Mouse (Mus musculus) limb, embryonic 10.5 days (tissue): ENCODE data around the gene Arf4. TPM values are rescaled to one million over a fixed set of nuclear protein-coding genes. Genes with fewer than 3 reads are reported as not detected.
A peak's percentile ranks its signal among the peaks of the same experiment; 100 is the strongest.

ENCODE experiments used
- DNase-seq: peaks from one replicate; pipeline ENCODE4 v3.0.0-alpha.2; 2017; ENCODE audit warnings: low spot score
- H3K27ac ChIP-seq: fragments of 300-500 bp; sonication (generic); 2 replicates; pipeline ENCODE4 v1.5.1; 2016; ENCODE audit warnings: mild to moderate bottlenecking
- H3K27me3 ChIP-seq: fragments of 300-500 bp; sonication (generic); 2 replicates; pipeline ENCODE4 v1.6.1; 2016; ENCODE audit warnings: low read depth, mild to moderate bottlenecking; ENCODE audit not compliant: poor library complexity, severe bottlenecking
- H3K36me3 ChIP-seq: fragments of 300-500 bp; sonication (generic); 2 replicates; pipeline ENCODE4 v1.6.1; 2016; ENCODE audit warnings: mild to moderate bottlenecking, moderate library complexity
- H3K4me1 ChIP-seq: fragments of 300-500 bp; sonication (generic); 2 replicates; pipeline ENCODE4 v1.6.1; 2016
- H3K4me3 ChIP-seq: fragments of 300-500 bp; sonication (generic); 2 replicates; pipeline ENCODE4 v1.5.1; 2016; ENCODE audit warnings: mild to moderate bottlenecking, moderate library complexity
- H3K9me3 ChIP-seq: fragments of 300-500 bp; sonication (generic); replicated peaks from 2 replicates; pipeline ENCODE4 v1.6.1; 2016; ENCODE audit warnings: mild to moderate bottlenecking
- WGBS: fragments of 180-500 bp; shearing (Covaris S2); methylation state at CpG from one replicate; pipeline ENCODE4 v1.1.7; 2016; 5-methylcytosine and 5-hydroxymethylcytosine counted together
- polyA plus RNA-seq: library from polyadenylated mRNA; unstranded; fragments of >200 nt; fragmentation: Nextera tagmentation; extraction: Ambion mirVana; gene quantifications from 2 replicates; pipeline ENCODE4 v1.2.1, GENCODE M21; 2016

The Arf4 gene
- polyA plus RNA-seq: 464 and 513 TPM in 2 replicates

DNA sequence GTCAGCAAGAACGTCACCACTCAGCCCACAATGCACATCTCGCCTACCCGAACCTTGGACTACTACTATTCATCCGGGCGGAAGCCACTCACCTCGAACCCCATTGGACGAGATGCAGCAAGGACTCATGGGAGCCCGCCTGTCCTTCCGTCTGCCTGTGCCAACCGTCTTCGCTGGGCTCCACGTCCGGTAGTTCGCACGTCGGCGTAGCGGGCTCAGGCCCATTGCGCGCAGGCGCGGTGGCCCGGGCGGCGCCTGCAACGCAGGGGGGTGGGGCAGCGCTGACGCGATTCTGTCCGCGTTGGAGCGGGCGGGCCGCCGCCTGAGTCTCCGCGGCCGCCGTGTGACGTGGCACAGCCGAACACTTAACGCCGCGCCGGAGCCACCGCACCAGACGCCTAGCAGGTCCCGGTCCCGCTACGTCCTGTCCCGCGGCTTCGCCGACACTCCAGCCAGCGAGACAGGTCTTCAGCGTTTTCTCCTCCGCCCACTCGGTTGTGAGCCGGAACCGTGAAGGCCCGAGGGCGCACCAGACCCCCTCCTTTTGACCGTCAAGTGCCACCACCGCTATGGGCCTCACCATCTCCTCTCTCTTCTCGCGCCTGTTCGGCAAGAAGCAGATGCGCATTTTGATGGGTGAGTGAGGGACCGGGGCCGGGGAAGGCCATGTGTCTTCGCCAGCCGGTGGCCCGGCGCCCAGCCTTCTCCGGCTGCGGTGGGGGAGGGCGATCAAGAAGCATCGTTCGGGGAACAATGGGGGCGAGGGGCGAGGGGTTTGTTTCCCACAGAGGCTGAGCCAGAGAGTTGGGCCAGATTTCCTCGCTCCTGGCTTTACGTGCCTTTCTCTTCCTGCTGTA is at the start of gene Arf4:
Arf4 (plus strand) TSS at position 224 of the 857 bp plus-strand sequence.
- Histone ChIP-seq H3K27me3 (no peaks in the 10 kb centered on the region), H3K9me3 (no peaks in the 10 kb centered on the region), H3K27ac (peak within 1 kb of the TSS; percentile 94), H3K36me3 (peaks cover 5% of the 10 kb centered on the region; the same call in 1 of the 2 replicates), H3K4me3 (peak within 1 kb of the TSS; percentile 86), H3K4me1 (peaks cover 15% of the 10 kb centered on the region)
- peak; percentile 96 for DNase-seq
- WGBS: under 1% methylated on average over 83 of the region's 83 CpGs

- Histone ChIP-seq H3K27me3 (no peaks in the 10 kb centered on the region), H3K27ac (no peak overlapping the region), H3K9me3 (no peaks in the 10 kb centered on the region), H3K36me3 (peaks cover 42% of the 10 kb centered on the region), H3K4me3 (no peak overlapping the region), H3K4me1 (no peaks in the 10 kb centered on the region)
- DNase-seq: no peak
These were observed 46.5 kb upstream of the Arf4 start for GRCm38 (mm10) chr14:26591353-26591752.

DNA sequence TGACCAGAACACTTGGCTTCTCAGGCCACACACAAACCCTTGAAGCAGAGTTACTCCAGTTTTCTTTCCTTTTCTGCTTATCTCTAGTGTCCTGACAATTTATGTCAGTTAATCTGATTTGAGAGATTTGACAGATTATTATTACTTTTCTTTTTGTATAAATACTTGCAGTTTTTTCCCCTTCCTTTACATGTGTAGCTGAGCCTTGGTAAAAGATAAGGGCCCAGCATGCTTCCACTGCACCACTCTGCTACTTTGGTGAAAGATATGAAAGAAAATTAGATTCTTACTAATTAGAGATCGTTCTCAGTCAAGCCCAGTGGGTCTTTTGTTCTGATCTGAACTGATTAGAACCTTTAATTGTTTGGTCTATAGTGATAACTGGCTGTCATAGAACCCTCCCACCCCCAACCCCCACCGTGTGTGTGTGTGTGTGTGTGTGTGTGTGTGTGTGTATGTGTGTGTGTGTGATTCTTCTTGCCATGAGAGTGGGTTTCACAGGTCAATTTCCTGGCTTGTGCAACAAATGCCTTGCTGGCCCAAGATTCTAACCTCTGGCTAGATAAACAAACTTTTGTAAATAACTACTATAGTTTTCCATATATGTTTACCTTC is 44.5 kb upstream of the Arf4 start:
- no peak overlapping the region for H3K4me3 ChIP-seq
- 83% methylated on average over 2 of the region's 2 CpGs for WGBS
- DNase-seq: no peak
- H3K27ac ChIP-seq: no peak overlapping the region
- H3K9me3 ChIP-seq: no peaks in the 10 kb centered on the region
- no peaks in the 10 kb centered on the region for H3K27me3 ChIP-seq
- no peaks in the 10 kb centered on the region for H3K4me1 ChIP-seq
- H3K36me3 ChIP-seq: peaks cover 57% of the 10 kb centered on the region

GRCm38 (mm10) chr14:26595167-26595566 is 42.7 kb upstream of the Arf4 start:
- DNase-seq: no peak

DNA sequence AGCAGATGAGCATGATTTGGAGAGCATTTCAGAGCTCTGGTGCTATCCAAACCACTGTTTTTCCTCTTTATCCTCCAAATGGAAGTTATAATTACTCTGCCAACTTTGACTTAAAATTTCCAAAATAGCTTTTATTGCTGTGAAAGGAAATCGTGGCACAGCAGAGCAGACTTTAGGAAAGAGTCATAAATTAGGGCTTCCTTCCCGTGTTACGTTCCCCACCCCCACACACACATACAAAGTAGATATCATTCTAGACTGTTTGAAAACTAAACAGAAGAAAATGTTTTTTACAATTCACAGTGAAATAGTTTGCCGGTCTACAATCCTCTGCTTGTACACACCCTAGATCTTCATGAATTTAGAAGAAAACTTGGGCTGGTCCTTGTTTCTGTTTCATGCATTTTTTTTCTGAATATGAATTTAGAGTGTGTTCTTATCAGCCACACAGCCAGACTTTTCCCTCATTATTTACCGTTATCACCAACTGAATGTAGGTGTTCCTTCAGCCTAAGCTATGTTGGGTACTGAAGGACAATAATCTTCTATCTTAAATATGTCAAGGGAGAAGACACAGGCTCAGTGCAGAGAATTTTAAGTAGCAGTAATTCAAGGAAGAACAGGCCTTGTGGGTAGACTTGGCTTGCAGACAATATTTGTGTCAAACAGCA is 42.0 kb upstream of the Arf4 start:
- Histone ChIP-seq H3K27ac (no peak overlapping the region), H3K4me3 (no peak overlapping the region), H3K36me3 (peaks cover 74% of the 10 kb centered on the region), H3K9me3 (no peaks in the 10 kb centered on the region), H3K4me1 (no peaks in the 10 kb centered on the region), H3K27me3 (no peaks in the 10 kb centered on the region)
- no peak for DNase-seq
- 86% methylated on average over 5 of the region's 5 CpGs for WGBS

More at GRCm38 (mm10) chr14:26595167-26595566, 42.7 kb upstream of the Arf4 start:
- no peaks in the 10 kb centered on the region for H3K27me3 ChIP-seq
- 91% methylated on average over 7 of the region's 7 CpGs for WGBS
- H3K36me3 ChIP-seq: peaks cover 73% of the 10 kb centered on the region
- H3K27ac ChIP-seq: no peak overlapping the region
- H3K4me3 ChIP-seq: no peak overlapping the region
- no peaks in the 10 kb centered on the region for H3K9me3 ChIP-seq
- no peaks in the 10 kb centered on the region for H3K4me1 ChIP-seq

GRCm38 (mm10) chr14:26605354-26605753 is 32.5 kb upstream of the Arf4 start:
- Histone ChIP-seq H3K27ac (no peak overlapping the region), H3K4me3 (no peak overlapping the region), H3K27me3 (no peaks in the 10 kb centered on the region), H3K4me1 (no peaks in the 10 kb centered on the region), H3K9me3 (no peaks in the 10 kb centered on the region), H3K36me3 (peaks cover 92% of the 10 kb centered on the region)
- WGBS: 96% methylated on average over 4 of the region's 4 CpGs
- DNase-seq: no peak

DNA sequence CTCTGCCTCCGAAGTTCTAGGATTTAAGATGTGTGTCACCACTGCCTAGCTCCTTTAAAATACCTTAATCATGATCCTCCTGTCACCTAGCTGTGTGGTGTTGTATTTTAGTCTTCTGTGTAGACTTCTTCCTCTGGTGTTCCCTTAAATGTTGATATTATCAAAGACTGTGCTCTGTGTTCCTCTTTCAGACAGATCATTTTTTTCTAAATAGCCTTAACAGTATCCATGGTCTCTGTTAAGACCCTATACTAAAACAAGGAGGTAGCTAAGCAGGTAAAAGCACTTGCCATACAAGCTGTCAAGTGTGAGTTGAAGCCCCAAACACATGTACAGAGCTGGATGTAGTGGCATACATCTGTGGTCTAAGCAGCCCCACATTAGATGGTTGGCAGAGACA is 28.2 kb upstream of the Arf4 start:
- WGBS: 94% methylated on average over 1 of the region's 1 CpGs
- no peak for DNase-seq
- Histone ChIP-seq H3K27me3 (no peaks in the 10 kb centered on the region), H3K4me3 (no peak overlapping the region), H3K27ac (no peak overlapping the region), H3K9me3 (no peaks in the 10 kb centered on the region), H3K36me3 (peaks cover 94% of the 10 kb centered on the region), H3K4me1 (no peaks in the 10 kb centered on the region)

GRCm38 (mm10) chr14:26610689-26611088 is 27.2 kb upstream of the Arf4 start:
- H3K9me3 ChIP-seq: no peaks in the 10 kb centered on the region
- H3K4me3 ChIP-seq: no peak overlapping the region
- no peaks in the 10 kb centered on the region for H3K27me3 ChIP-seq
- WGBS: 94% methylated on average over 4 of the region's 4 CpGs
- no peak for DNase-seq
- H3K4me1 ChIP-seq: no peaks in the 10 kb centered on the region
- no peak overlapping the region for H3K27ac ChIP-seq
- H3K36me3 ChIP-seq: peaks cover 93% of the 10 kb centered on the region

GRCm38 (mm10) chr14:26625301-26625700 is 12.6 kb upstream of the Arf4 start:
- H3K4me1 ChIP-seq: no peaks in the 10 kb centered on the region
- H3K27ac ChIP-seq: no peak overlapping the region
- H3K4me3 ChIP-seq: no peak overlapping the region
- no peaks in the 10 kb centered on the region for H3K27me3 ChIP-seq
- H3K9me3 ChIP-seq: no peaks in the 10 kb centered on the region
- H3K36me3 ChIP-seq: peaks cover 97% of the 10 kb centered on the region
- no peak for DNase-seq
- WGBS: 89% methylated on average over 4 of the region's 4 CpGs

- 93% methylated on average over 5 of the region's 5 CpGs for WGBS
- no peaks in the 10 kb centered on the region for H3K27me3 ChIP-seq
- no peak for DNase-seq
- no peak overlapping the region for H3K4me3 ChIP-seq
- peaks cover 94% of the 10 kb centered on the region for H3K36me3 ChIP-seq
- H3K4me1 ChIP-seq: no peaks in the 10 kb centered on the region
- no peak overlapping the region for H3K27ac ChIP-seq
- H3K9me3 ChIP-seq: no peaks in the 10 kb centered on the region
These were observed 11.2 kb upstream of the Arf4 start for GRCm38 (mm10) chr14:26626605-26627140.

GRCm38 (mm10) chr14:26637025-26637850 is 636 bp upstream of the Arf4 start:
- DNase-seq: peak; percentile 31
- Histone ChIP-seq H3K4me3 (peak overlapping the region; percentile 86), H3K27me3 (no peaks in the 10 kb centered on the region), H3K4me1 (peaks cover 15% of the 10 kb centered on the region), H3K36me3 (peaks cover 7% of the 10 kb centered on the region), H3K27ac (peak overlapping the region; percentile 94), H3K9me3 (no peaks in the 10 kb centered on the region)
- 33% methylated on average over 17 of the region's 17 CpGs for WGBS

DNA sequence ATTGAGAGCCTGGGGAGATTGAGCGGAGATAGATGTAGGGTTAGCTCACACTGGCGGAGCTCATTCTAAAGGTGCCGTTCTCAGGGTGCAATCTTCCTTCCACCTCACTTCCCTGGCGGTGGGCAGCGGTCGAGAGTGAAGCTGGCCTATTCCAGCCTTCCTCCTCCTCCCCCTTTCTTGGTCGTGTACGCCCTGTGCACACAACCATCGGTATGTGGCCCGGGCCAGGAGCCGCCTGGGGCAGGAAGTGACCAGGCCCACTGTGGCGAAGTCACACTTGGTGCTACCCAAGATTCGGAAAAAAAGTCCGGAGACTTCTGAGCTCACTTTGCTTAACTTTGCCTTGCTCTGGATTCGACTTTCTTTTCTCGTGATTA is 822 bp downstream of the Arf4 start:
- 0 out of 2 replicates have a peak, but pooled peaks cover 2% of the 10 kb centered on the region for H3K36me3 ChIP-seq
- H3K27ac ChIP-seq: peak overlapping the region; percentile 94
- H3K4me3 ChIP-seq: peak overlapping the region; percentile 86
- peaks cover 15% of the 10 kb centered on the region for H3K4me1 ChIP-seq
- WGBS: 1% methylated on average over 16 of the region's 16 CpGs
- H3K9me3 ChIP-seq: no peaks in the 10 kb centered on the region
- H3K27me3 ChIP-seq: no peaks in the 10 kb centered on the region
- peak; percentile 73 for DNase-seq
